Mouse (Mus musculus): ENCODE results near the gene Farp1. TPM values are rescaled to one million over a fixed set of nuclear protein-coding genes. Genes with fewer than 3 reads are reported as not detected.

Gene Farp1
- polyA plus RNA-seq, 1 experiment, result 29.2 TPM

DNA sequence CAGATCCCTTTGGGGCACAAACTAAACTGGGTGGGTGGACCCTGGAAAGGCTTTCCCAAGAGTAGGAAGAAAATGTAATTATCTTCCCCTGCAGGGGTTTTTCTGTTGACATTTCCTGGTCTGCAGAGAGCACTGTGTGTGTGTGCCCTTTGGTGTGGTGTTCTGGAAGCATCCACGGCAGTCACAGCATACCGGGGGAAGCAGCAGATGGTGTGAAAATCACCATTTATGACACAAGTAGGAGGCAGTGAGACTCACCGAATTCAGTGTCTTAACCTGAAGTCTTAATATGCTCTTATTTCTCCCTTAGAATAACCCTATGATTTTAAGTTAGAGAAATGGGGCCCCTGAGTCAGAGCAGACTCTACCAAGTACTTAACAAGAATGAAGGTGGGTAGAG is 133.7 kb downstream of the Farp1 start:
- H3K36me3 ChIP-seq (ENCODE audit: control insufficient read depth, insufficient read depth, low read length, poor library complexity, severe bottlenecking), result no peaks in the 10 kb centered on the region
- H3K27ac ChIP-seq (ENCODE audit: insufficient read depth, low read length), result no peak overlapping the region
- no peaks in the 10 kb centered on the region for H3K4me1 ChIP-seq (ENCODE audit: control insufficient read depth, insufficient read depth, low read length)
- TF ChIP-seq POLR2A (IDR thresholded peaks at IDR 0.05; ENCODE audit: insufficient read depth, low read length) (no peak), CTCF (IDR thresholded peaks at IDR 0.05; ENCODE audit: low read depth, low read length) (no peak), EP300 (IDR thresholded peaks at IDR 0.05; ENCODE audit: insufficient read depth, low read depth, low read length) (no peak)
- no peaks in the 10 kb centered on the region for H3K9me3 ChIP-seq (replicated peaks; ENCODE audit: control insufficient read depth, insufficient read depth, low read length, poor library complexity, severe bottlenecking)
- H3K4me3 ChIP-seq (ENCODE audit: low read depth, low read length), result no peak overlapping the region
- H3K9ac ChIP-seq (ENCODE audit: low read depth, poor library complexity, severe bottlenecking), result no peak overlapping the region
- no peaks in the 10 kb centered on the region for H3K27me3 ChIP-seq (ENCODE audit: control insufficient read depth, insufficient read depth, low read length, poor library complexity, severe bottlenecking)

DNA sequence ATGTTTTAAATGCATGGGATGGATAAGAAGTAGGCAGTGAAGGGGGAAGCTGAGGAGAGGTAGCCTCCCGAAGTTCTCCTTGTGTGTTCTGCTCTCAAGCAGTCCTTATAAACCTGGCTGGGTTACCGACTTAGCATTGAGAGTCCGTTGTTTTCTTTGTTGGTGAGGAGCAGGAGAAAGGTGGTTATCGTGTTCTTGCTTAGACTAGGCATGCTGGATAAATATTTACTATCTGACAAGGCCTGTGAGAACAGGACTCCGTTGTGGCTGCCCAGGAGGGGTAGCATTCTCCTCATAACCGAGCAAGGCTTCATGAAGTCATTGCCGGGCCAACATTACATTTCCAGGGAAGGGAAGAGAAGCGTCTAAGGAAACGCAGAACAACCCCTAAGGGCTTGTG is 135.3 kb downstream of the Farp1 start:
- TF ChIP-seq CTCF (IDR thresholded peaks at IDR 0.05; ENCODE audit: low read depth, low read length) (no peak), POLR2A (IDR thresholded peaks at IDR 0.05; ENCODE audit: insufficient read depth, low read length) (no peak)
- H3K4me1 ChIP-seq (ENCODE audit: control insufficient read depth, insufficient read depth, low read length), result no peaks in the 10 kb centered on the region
- H3K27ac ChIP-seq (ENCODE audit: insufficient read depth, low read length), result no peak overlapping the region
- H3K9me3 ChIP-seq (replicated peaks; ENCODE audit: control insufficient read depth, insufficient read depth, low read length, poor library complexity, severe bottlenecking), result no peaks in the 10 kb centered on the region
- H3K27me3 ChIP-seq (ENCODE audit: control insufficient read depth, insufficient read depth, low read length, poor library complexity, severe bottlenecking), result no peaks in the 10 kb centered on the region
- H3K4me3 ChIP-seq (ENCODE audit: low read depth, low read length), result no peak overlapping the region
- H3K9ac ChIP-seq (ENCODE audit: low read depth, poor library complexity, severe bottlenecking), result no peak overlapping the region
- H3K36me3 ChIP-seq (ENCODE audit: control insufficient read depth, insufficient read depth, low read length, poor library complexity, severe bottlenecking), result no peaks in the 10 kb centered on the region

DNA sequence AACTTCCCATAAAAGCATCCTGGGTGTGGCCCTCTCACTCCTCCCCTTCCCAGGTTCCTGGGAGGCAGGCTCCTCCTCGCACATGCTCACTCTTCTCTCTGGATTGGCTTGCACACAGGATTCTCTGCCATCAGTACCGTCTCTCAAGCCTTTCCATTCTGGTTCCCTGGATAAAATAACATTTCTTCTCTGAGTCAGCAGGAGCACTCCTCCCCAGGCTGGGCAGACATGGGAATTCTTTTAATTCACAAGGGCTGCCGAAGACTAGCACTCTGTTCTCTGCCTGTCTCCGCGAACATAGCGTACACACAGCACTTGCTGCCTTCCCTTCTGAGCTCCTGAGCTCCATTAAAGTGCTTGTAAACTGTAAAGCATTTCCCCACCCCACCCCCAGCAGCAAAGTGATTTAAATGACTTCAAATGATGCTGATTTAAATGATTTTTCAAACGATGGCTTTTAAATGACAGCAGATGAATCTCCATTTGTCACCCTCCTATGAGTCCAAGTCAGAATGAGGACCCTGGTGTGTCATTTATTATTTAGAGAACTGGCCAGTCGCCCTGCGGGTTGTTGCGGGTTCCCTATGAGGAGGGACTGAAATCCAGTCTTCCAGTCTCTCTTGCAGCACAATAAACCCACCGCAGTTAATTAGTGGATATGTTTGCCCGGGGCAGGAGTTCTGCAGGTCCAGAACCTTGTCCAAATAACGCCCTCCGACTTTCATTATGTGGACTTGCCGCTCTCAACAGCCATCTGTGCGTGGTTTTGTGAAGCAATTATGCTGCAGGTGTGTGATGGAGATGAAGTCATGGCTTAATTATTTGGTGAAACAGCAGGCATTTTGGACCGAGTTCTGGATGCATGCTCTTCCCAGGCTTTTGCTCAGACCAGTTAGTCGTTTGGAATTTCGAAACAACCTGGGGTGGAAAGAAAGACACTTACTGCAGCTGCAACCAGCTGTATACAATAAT is 137.4 kb downstream of the Farp1 start:
- no peaks in the 10 kb centered on the region for H3K36me3 ChIP-seq (ENCODE audit: control insufficient read depth, insufficient read depth, low read length, poor library complexity, severe bottlenecking)
- H3K9me3 ChIP-seq (replicated peaks; ENCODE audit: control insufficient read depth, insufficient read depth, low read length, poor library complexity, severe bottlenecking), result no peaks in the 10 kb centered on the region
- no peaks in the 10 kb centered on the region for H3K27me3 ChIP-seq (ENCODE audit: control insufficient read depth, insufficient read depth, low read length, poor library complexity, severe bottlenecking)
- no peak overlapping the region for H3K9ac ChIP-seq (ENCODE audit: low read depth, poor library complexity, severe bottlenecking)
- no peaks in the 10 kb centered on the region for H3K4me1 ChIP-seq (ENCODE audit: control insufficient read depth, insufficient read depth, low read length)
- TF ChIP-seq POLR2A (IDR thresholded peaks at IDR 0.05; ENCODE audit: insufficient read depth, low read length), result no peak
- no peak overlapping the region for H3K27ac ChIP-seq (ENCODE audit: insufficient read depth, low read length)
- no peak overlapping the region for H3K4me3 ChIP-seq (ENCODE audit: low read depth, low read length)

DNA sequence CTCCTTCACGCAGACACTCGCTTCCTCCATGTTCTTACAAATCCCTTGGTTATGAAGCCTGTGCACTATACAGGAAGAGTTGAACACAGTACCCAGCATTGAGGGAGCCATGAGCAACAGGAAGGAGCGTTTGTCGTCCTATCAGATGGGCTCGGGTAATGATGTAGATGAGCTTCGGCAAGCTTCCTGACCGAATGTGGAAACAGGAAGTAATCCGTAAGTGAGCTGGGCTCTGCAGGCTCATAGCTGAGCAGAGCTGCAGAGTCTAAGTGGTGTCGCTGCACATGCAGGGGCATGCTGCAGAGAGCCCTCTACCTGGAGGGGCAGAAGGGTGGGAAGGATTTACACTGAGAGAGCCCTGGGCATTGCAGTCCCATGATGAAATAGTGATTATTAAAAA is 140.4 kb downstream of the Farp1 start:
- no peaks in the 10 kb centered on the region for H3K4me1 ChIP-seq (ENCODE audit: control insufficient read depth, insufficient read depth, low read length)
- no peak overlapping the region for H3K4me3 ChIP-seq (ENCODE audit: low read depth, low read length)

DNA sequence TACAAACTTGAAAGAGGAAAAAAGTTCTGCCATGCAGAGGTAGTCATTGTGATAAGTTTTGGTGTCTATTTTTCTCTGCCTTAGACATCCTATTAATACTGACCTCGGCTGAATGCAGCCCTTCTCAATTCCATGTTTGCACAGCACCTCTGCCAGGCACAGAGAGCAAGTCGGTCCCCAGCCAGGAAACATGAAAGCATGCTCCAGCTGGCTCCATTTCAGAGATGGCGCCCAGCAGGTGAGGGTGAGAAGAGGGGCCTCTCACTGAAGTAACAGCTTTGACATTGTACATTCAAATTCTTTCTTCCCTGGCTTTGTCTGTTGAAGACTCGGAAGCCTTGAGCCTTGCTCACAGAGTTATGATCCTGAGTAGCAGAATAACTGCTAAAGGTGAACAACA is 140.9 kb downstream of the Farp1 start:
- TF ChIP-seq CTCF (IDR thresholded peaks at IDR 0.05; ENCODE audit: low read depth, low read length) (no peak), EP300 (IDR thresholded peaks at IDR 0.05; ENCODE audit: insufficient read depth, low read depth, low read length) (no peak), POLR2A (IDR thresholded peaks at IDR 0.05; ENCODE audit: insufficient read depth, low read length) (no peak)
- Histone ChIP-seq H3K9me3 (replicated peaks; ENCODE audit: control insufficient read depth, insufficient read depth, low read length, poor library complexity, severe bottlenecking) (no peaks in the 10 kb centered on the region), H3K4me1 (ENCODE audit: control insufficient read depth, insufficient read depth, low read length) (no peaks in the 10 kb centered on the region), H3K9ac (ENCODE audit: low read depth, poor library complexity, severe bottlenecking) (no peak overlapping the region), H3K27ac (ENCODE audit: insufficient read depth, low read length) (no peak overlapping the region), H3K36me3 (ENCODE audit: control insufficient read depth, insufficient read depth, low read length, poor library complexity, severe bottlenecking) (no peaks in the 10 kb centered on the region), H3K27me3 (ENCODE audit: control insufficient read depth, insufficient read depth, low read length, poor library complexity, severe bottlenecking) (no peaks in the 10 kb centered on the region), H3K4me3 (ENCODE audit: low read depth, low read length) (no peak overlapping the region)

More for the DNA sequence above, 140.4 kb downstream of the Farp1 start:
- Histone ChIP-seq H3K27ac (ENCODE audit: insufficient read depth, low read length) (no peak overlapping the region), H3K9me3 (replicated peaks; ENCODE audit: control insufficient read depth, insufficient read depth, low read length, poor library complexity, severe bottlenecking) (no peaks in the 10 kb centered on the region), H3K27me3 (ENCODE audit: control insufficient read depth, insufficient read depth, low read length, poor library complexity, severe bottlenecking) (no peaks in the 10 kb centered on the region), H3K9ac (ENCODE audit: low read depth, poor library complexity, severe bottlenecking) (no peak overlapping the region), H3K36me3 (ENCODE audit: control insufficient read depth, insufficient read depth, low read length, poor library complexity, severe bottlenecking) (no peaks in the 10 kb centered on the region)
- TF ChIP-seq EP300 (IDR thresholded peaks at IDR 0.05; ENCODE audit: insufficient read depth, low read depth, low read length), result no peak
- TF ChIP-seq POLR2A (IDR thresholded peaks at IDR 0.05; ENCODE audit: insufficient read depth, low read length), result no peak

DNA sequence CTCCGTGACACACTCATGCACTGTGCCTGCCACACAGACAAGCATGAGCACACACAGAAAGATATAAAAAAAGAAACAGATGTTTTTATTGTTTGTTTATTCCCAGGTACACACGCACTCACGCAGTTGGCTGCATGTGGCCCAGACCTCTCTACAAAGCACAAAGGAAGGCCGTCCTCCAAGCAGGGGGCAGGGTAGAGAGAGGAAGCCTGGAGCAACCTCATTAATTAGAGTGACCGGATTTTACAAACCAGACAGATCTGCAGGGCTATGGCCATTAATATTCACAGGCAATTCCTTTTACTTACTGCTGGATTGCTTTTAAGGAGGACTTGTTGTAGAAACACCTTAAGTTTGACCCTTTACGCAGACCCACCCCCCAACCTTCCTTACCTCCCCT is 142.9 kb downstream of the Farp1 start:
- no peaks in the 10 kb centered on the region for H3K9me3 ChIP-seq (replicated peaks; ENCODE audit: control insufficient read depth, insufficient read depth, low read length, poor library complexity, severe bottlenecking)
- H3K9ac ChIP-seq (ENCODE audit: low read depth, poor library complexity, severe bottlenecking), result no peak overlapping the region
- no peak overlapping the region for H3K4me3 ChIP-seq (ENCODE audit: low read depth, low read length)
- TF ChIP-seq EP300 (IDR thresholded peaks at IDR 0.05; ENCODE audit: insufficient read depth, low read depth, low read length) (no peak), POLR2A (IDR thresholded peaks at IDR 0.05; ENCODE audit: insufficient read depth, low read length) (no peak)
- H3K36me3 ChIP-seq (ENCODE audit: control insufficient read depth, insufficient read depth, low read length, poor library complexity, severe bottlenecking), result no peaks in the 10 kb centered on the region
- H3K27me3 ChIP-seq (ENCODE audit: control insufficient read depth, insufficient read depth, low read length, poor library complexity, severe bottlenecking), result no peaks in the 10 kb centered on the region
- no peaks in the 10 kb centered on the region for H3K4me1 ChIP-seq (ENCODE audit: control insufficient read depth, insufficient read depth, low read length)
- H3K27ac ChIP-seq (ENCODE audit: insufficient read depth, low read length), result no peak overlapping the region
